Mouse (Mus musculus) liver, adult 2 months (tissue): ENCODE data around the gene Zfp786.
"Not testable (repeated sequence)": the region's sequence is repeated elsewhere in the genome, so short reads cannot be mapped to it uniquely, and the experiment has no call there.

Source experiments
- CTCF ChIP-seq: fragments of 200-500 bp; IDR thresholded peaks from 2 replicates; pipeline ENCODE4 v1.5.1; 2011; ENCODE audit warnings: low read depth, low read length, control low read depth
- POLR2A ChIP-seq: fragments of 200-500 bp; IDR thresholded peaks from 2 replicates; pipeline ENCODE4 v1.6.1; 2011; ENCODE audit warnings: low read length, control low read depth; ENCODE audit not compliant: insufficient read depth; ENCODE audit errors: extremely low read depth

GRCm38 (mm10) chr6:47771113-47771512, 59.6 kb downstream of the Zfp786 start:
- not testable (repeated sequence) for TF ChIP-seq POLR2A, CTCF
